Mouse (Mus musculus) testis, adult 2 months (tissue): ENCODE measurements around the gene Traf2.
"Not testable (repeated sequence)": the region's sequence is repeated elsewhere in the genome, so short reads cannot be mapped to it uniquely, and the experiment has no call there.

ENCODE experiments used
- CTCF ChIP-seq: fragments of 200-500 bp; IDR thresholded peaks from 2 replicates; pipeline ENCODE4 v1.5.1; 2012; ENCODE audit warnings: low read depth, mild to moderate bottlenecking, inconsistent platforms, low read length, moderate library complexity; ENCODE audit not compliant: control insufficient read depth, insufficient read depth, insufficient replicate concordance
- POLR2A ChIP-seq: fragments of 200-500 bp; IDR thresholded peaks from 2 replicates; pipeline ENCODE4 v1.6.1; 2012; ENCODE audit warnings: low read depth, mild to moderate bottlenecking, inconsistent platforms, low read length, moderate library complexity; ENCODE audit not compliant: control insufficient read depth

DNA sequence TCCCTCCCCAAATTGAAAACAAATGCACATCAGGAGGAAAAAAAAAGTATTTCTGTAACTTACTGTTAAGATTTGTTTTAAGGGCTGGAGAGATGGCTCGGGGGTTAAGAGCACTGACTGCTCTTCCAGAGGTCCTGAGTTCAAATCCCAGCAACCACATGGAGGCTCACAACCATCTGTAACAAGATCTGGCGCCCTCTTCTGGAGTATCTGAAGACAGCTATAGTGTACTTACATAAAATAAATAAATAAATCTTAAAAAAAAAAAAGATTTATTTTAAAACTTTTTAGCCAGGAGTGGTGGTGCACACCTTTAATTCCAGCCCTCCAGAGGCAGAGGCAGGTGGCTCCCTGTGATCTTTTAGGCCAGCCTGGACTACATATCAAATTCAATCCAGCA is 8.7 kb upstream of the Traf2 start:
- TF ChIP-seq CTCF, POLR2A: not testable (repeated sequence)
